Mouse (Mus musculus) heart, embryonic 16.5 days (tissue): ENCODE measurements at regions not wholly inside any gene's neighbourhood (a gene's known extent, or its start where the extent isn't known, plus 50 kb on each side); places are given as distances from the start of the nearest gene placed in this dataset.

Experiments used
- ATAC-seq: fragments of 200-750 bp; cut with Nextera tagmentation; replicated peaks from 2 replicates; pipeline ENCODE4 v1.8.0; 2017; ENCODE audit warnings: moderate number of reproducible peaks; ENCODE audit not compliant: insufficient read depth, low FRiP score; ENCODE audit errors: extremely low read depth
- H3K27ac ChIP-seq: fragments of 300-500 bp; sonication (generic); 2 replicates; pipeline ENCODE4 v1.5.1; 2014; ENCODE audit warnings: mild to moderate bottlenecking, low read length, control low read depth, moderate library complexity
- H3K27me3 ChIP-seq: fragments of 300-500 bp; sonication (generic); 2 replicates; pipeline ENCODE4 v1.6.1; 2014; ENCODE audit warnings: low read length, mixed read lengths; ENCODE audit not compliant: control insufficient read depth, insufficient read depth
- H3K36me3 ChIP-seq: fragments of 300-500 bp; sonication (generic); 2 replicates; pipeline ENCODE4 v1.6.1; 2014; ENCODE audit not compliant: control insufficient read depth, insufficient read depth
- H3K4me1 ChIP-seq: fragments of 300-500 bp; sonication (generic); 2 replicates; pipeline ENCODE4 v1.6.1; 2014; ENCODE audit warnings: low read length, mixed read lengths; ENCODE audit not compliant: control insufficient read depth, insufficient read depth
- H3K4me2 ChIP-seq: fragments of 300-500 bp; sonication (generic); 2 replicates; pipeline ENCODE4 v1.6.1; 2014; ENCODE audit warnings: low read depth, mild to moderate bottlenecking, control low read depth, low read length
- H3K4me3 ChIP-seq: fragments of 300-500 bp; sonication (generic); 2 replicates; pipeline ENCODE4 v1.5.1; 2014; ENCODE audit warnings: mild to moderate bottlenecking, control low read depth, low read length
- H3K9ac ChIP-seq: fragments of 300-500 bp; sonication (generic); 2 replicates; pipeline ENCODE4 v1.6.1; 2014; ENCODE audit warnings: low read length, control low read depth
- H3K9me3 ChIP-seq: fragments of 300-500 bp; sonication (generic); replicated peaks from 2 replicates; pipeline ENCODE4 v1.6.1; 2016; ENCODE audit warnings: low read length; ENCODE audit not compliant: control insufficient read depth
- WGBS: fragments of 180-500 bp; shearing (Covaris S2); extraction: QIAGEN DNeasy Blood & Tissue Kit; methylation state at CpG from one replicate; pipeline ENCODE4 v1.1.7; 2014; 5-methylcytosine and 5-hydroxymethylcytosine counted together

DNA sequence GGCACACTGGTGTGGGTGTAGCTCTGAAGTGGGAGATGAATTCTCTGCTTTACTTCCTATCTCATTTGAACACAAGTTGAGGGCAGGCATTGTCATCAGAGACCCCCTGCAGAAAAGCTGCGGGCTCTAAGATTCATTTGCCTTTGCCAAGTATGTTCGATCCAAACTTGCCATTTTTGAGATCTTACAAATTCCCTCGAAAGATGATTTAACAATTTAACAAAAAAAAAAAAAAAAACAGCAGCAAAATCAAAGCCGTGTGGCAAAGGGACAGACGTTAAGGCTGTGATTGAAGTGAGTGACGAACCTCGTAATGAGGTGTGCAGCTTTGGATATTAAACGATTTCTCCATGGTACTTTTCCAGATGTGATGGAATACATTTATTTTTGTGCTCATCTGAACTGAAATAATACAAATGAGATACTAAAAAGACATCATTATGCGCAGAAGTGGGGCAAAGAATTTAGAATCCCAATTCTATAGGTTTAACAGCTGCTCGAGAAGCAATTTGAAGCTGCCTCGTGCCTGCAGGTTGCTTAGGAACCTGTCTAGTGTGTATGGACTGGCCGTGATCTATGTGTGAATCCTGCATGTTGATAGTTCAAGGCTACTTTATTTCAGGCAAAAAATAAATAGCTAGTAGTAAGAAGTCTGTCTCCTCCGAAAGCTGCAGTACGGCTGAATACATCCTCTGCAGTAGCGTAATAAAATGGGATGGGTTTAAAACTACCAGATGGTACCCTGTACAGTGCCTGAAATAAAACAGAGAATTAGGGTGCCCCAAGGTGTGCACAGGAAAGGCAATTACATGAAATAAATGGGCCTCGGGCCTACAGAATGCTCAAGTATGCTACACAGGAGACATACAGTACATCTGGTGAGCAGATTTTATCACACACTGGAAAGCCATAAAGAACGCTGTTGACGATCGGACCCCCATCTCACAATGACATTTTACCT lies 393.0 kb upstream of the Hnrnpa3 start:
- Histone ChIP-seq H3K4me3 (no peak overlapping the region), H3K27ac (no peak overlapping the region), H3K4me2 (no peak overlapping the region), H3K36me3 (no peaks in the 10 kb centered on the region), H3K4me1 (no peaks in the 10 kb centered on the region), H3K27me3 (no peaks in the 10 kb centered on the region), H3K9me3 (no peaks in the 10 kb centered on the region), H3K9ac (no peak overlapping the region)
- ATAC-seq, result no peak
- WGBS, result 85% methylated on average over 19 of the region's 19 CpGs

DNA sequence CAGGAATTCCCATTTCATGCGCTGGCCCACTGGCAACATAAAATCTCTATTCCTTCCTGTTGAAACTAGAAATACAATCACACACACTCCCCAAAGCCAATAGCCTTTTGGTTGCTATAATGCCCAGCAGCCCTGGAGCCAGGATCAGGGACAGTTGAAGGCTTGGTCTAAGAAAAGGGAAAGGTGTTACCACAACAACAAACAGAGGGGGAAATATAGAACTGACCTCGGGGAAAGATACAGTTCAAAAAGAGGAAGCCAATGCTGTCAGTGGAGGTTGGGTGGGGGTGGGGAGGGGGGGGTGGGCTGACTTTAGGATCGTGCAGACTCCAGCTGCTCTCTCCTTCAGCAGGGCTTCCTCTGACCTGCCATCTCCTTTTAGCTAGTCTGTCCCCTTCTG lies 391.1 kb upstream of the Hnrnpa3 start:
- H3K4me1 ChIP-seq, result no peaks in the 10 kb centered on the region
- WGBS, result 73% methylated on average over 3 of the region's 3 CpGs
- H3K4me3 ChIP-seq, result no peak overlapping the region
- H3K36me3 ChIP-seq, result no peaks in the 10 kb centered on the region
- H3K27ac ChIP-seq, result no peak overlapping the region
- no peak overlapping the region for H3K9ac ChIP-seq
- ATAC-seq, result no peak
- no peak overlapping the region for H3K4me2 ChIP-seq
- no peaks in the 10 kb centered on the region for H3K27me3 ChIP-seq
- no peaks in the 10 kb centered on the region for H3K9me3 ChIP-seq

DNA sequence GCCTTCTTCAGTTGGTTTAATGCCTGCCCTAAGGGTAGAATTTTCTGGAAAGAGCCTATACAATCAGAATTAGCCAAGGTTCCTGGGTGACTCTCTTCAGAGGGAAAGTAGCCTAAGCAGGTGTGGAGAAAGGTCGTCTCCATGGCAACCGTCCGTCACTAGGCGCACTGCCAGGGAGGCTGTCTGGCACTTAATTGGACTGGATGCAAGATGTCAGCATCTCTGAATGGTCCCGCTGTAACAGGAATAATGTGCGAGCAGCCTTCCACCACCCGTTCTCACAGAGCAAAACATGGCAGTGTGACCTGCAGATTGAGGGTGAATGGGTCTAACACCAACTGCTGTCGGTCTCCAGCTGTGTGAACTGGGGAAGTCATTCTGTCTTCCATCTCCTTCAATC lies 389.6 kb upstream of the Hnrnpa3 start:
- no peak for ATAC-seq
- no peaks in the 10 kb centered on the region for H3K36me3 ChIP-seq
- no peak overlapping the region for H3K4me3 ChIP-seq
- WGBS, result 58% methylated on average over 8 of the region's 8 CpGs
- no peaks in the 10 kb centered on the region for H3K9me3 ChIP-seq
- H3K9ac ChIP-seq, result no peak overlapping the region
- no peak overlapping the region for H3K27ac ChIP-seq
- H3K27me3 ChIP-seq, result no peaks in the 10 kb centered on the region
- no peaks in the 10 kb centered on the region for H3K4me1 ChIP-seq
- no peak overlapping the region for H3K4me2 ChIP-seq

GRCm38 (mm10) chr2:75270115-75270514 lies 388.9 kb upstream of the Hnrnpa3 start:
- no peaks in the 10 kb centered on the region for H3K36me3 ChIP-seq
- WGBS, result 25% methylated on average over 4 of the region's 4 CpGs
- H3K4me2 ChIP-seq, result no peak overlapping the region
- H3K4me3 ChIP-seq, result no peak overlapping the region
- H3K27ac ChIP-seq, result no peak overlapping the region
- no peak overlapping the region for H3K9ac ChIP-seq
- no peaks in the 10 kb centered on the region for H3K4me1 ChIP-seq
- H3K9me3 ChIP-seq, result no peaks in the 10 kb centered on the region
- no peak for ATAC-seq
- H3K27me3 ChIP-seq, result no peaks in the 10 kb centered on the region

DNA sequence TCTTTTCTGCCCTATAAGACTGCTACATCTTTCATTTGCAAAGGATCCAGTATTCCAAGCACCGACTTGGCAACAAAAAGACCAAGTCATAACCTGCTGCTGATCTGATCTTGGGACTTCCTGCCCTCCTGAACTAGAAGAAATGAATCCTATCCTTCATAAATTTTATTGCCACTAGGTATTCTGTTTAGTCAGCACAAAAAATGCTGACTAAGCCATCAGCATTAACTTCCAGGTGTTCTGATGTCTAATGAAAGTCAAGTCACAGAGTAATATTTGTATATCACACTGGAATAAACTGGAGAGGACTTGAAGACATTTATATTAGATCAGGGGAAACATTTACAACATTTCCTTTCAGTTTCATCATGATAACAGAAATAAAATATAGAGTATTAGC lies 371.2 kb upstream of the Hnrnpa3 start:
- no peak overlapping the region for H3K4me3 ChIP-seq
- H3K27ac ChIP-seq, result no peak overlapping the region
- 90% methylated on average over 1 of the region's 1 CpGs for WGBS
- H3K4me1 ChIP-seq, result no peaks in the 10 kb centered on the region
- H3K27me3 ChIP-seq, result no peaks in the 10 kb centered on the region
- no peak overlapping the region for H3K4me2 ChIP-seq
- H3K36me3 ChIP-seq, result no peaks in the 10 kb centered on the region
- H3K9ac ChIP-seq, result no peak overlapping the region
- H3K9me3 ChIP-seq, result no peaks in the 10 kb centered on the region
- ATAC-seq, result no peak

GRCm38 (mm10) chr2:75291674-75292073 lies 367.4 kb upstream of the Hnrnpa3 start:
- WGBS, result 91% methylated on average over 2 of the region's 2 CpGs
- H3K4me1 ChIP-seq, result no peaks in the 10 kb centered on the region
- H3K27ac ChIP-seq, result no peak overlapping the region
- no peak overlapping the region for H3K4me3 ChIP-seq
- ATAC-seq, result no peak
- no peaks in the 10 kb centered on the region for H3K27me3 ChIP-seq
- no peaks in the 10 kb centered on the region for H3K36me3 ChIP-seq
- H3K9me3 ChIP-seq, result no peaks in the 10 kb centered on the region
- no peak overlapping the region for H3K4me2 ChIP-seq
- H3K9ac ChIP-seq, result no peak overlapping the region

GRCm38 (mm10) chr2:75306821-75307220 lies 352.2 kb upstream of the Hnrnpa3 start:
- Histone ChIP-seq H3K9me3 (no peaks in the 10 kb centered on the region), H3K4me2 (no peak overlapping the region), H3K9ac (no peak overlapping the region), H3K4me1 (no peaks in the 10 kb centered on the region), H3K27me3 (no peaks in the 10 kb centered on the region), H3K27ac (no peak overlapping the region), H3K36me3 (no peaks in the 10 kb centered on the region), H3K4me3 (no peak overlapping the region)
- 51% methylated on average over 3 of the region's 3 CpGs for WGBS
- ATAC-seq, result no peak

GRCm38 (mm10) chr2:75311191-75311590 lies 347.9 kb upstream of the Hnrnpa3 start:
- 44% methylated on average over 4 of the region's 4 CpGs for WGBS
- ATAC-seq, result no peak
- Histone ChIP-seq H3K4me3 (no peak overlapping the region), H3K4me2 (no peak overlapping the region), H3K27me3 (peaks cover 7% of the 10 kb centered on the region; the same call in 1 of the 2 replicates), H3K9ac (no peak overlapping the region), H3K27ac (no peak overlapping the region), H3K4me1 (no peaks in the 10 kb centered on the region), H3K9me3 (no peaks in the 10 kb centered on the region), H3K36me3 (no peaks in the 10 kb centered on the region)

DNA sequence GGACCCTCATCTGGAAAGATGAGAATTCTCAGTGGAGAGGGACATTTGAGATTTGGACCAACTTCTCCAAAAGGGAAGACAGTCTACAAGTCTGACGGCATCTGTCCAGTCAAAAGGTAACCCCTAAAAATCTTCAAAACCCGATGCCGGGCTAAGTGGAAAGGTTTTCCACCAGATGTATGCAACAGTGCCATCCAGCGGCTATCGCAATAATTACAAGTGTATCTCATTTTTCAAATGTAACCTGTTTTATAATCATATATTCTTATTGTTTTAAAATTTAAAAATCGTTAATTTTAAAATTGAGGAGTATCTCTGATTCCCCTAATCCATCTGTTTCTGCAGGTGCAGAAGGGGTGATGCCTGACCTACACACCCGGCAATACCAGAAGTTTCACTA lies 346.8 kb upstream of the Hnrnpa3 start:
- WGBS, result 11% methylated on average over 7 of the region's 7 CpGs
- Histone ChIP-seq H3K4me2 (no peak overlapping the region), H3K9me3 (no peaks in the 10 kb centered on the region), H3K27me3 (peaks cover 7% of the 10 kb centered on the region; the same call in 1 of the 2 replicates), H3K27ac (no peak overlapping the region), H3K9ac (no peak overlapping the region), H3K36me3 (no peaks in the 10 kb centered on the region), H3K4me1 (no peaks in the 10 kb centered on the region), H3K4me3 (no peak overlapping the region)
- ATAC-seq, result no peak
